Mouse (Mus musculus) MEL (cell line): ENCODE results near the gene Cnot4. TPM values are rescaled to one million over a fixed set of nuclear protein-coding genes. Genes with fewer than 3 reads are reported as not detected.
A peak's percentile ranks its signal among the peaks of the same experiment; 100 is the strongest.
"Not testable (repeated sequence)": the region's sequence is repeated elsewhere in the genome, so short reads cannot be mapped to it uniquely, and the experiment has no call there.

Experiments used
- DNase-seq: peaks from one replicate; pipeline ENCODE4 v3.0.0; 2011; ENCODE audit warnings: low read depth, low spot score
- H3K27ac ChIP-seq: 2 replicates; pipeline ENCODE4 v1.5.1; 2012; ENCODE audit warnings: low read depth, mild to moderate bottlenecking, control low read depth, low read length, moderate library complexity; ENCODE audit not compliant: control insufficient read depth
- H3K27me3 ChIP-seq, 2 experiments: fragments of 150-350 bp in 1 of 2; sonication (generic) in 1 of 2; 2 replicates each; pipeline ENCODE4 v1.6.1; 2012; ENCODE audit warnings: low read length in 2 of 2, mild to moderate bottlenecking in 2 of 2, improper control_type of control experiment in 1 of 2, moderate library complexity in 1 of 2; ENCODE audit not compliant: insufficient read depth in 2 of 2, control insufficient read depth in 1 of 2
- H3K36me3 ChIP-seq, 2 experiments: 2 replicates each; pipeline ENCODE4 v1.6.1; 2012 to 2014; ENCODE audit warnings: low read length in 2 of 2, improper control_type of control experiment in 1 of 2, inconsistent platforms in 1 of 2, mild to moderate bottlenecking in 1 of 2; ENCODE audit not compliant: insufficient read depth in 2 of 2, control insufficient read depth in 1 of 2
- H3K4me1 ChIP-seq, 2 experiments: fragments of 150-350 bp in 1 of 2; sonication (generic) in 1 of 2; 2 replicates each; pipeline ENCODE4 v1.6.1; 2012; ENCODE audit warnings: low read length in 2 of 2, improper control_type of control experiment in 1 of 2, mild to moderate bottlenecking in 1 of 2; ENCODE audit not compliant: insufficient read depth in 2 of 2, control insufficient read depth in 1 of 2
- H3K4me3 ChIP-seq, 2 experiments: fragments of 150-350 bp in 1 of 2; sonication (generic) in 1 of 2; 2 replicates each; pipeline ENCODE4 v1.5.1; 2012; ENCODE audit warnings: low read depth in 2 of 2, low read length in 2 of 2, mild to moderate bottlenecking in 2 of 2, moderate library complexity in 2 of 2, control low read depth in 1 of 2, improper control_type of control experiment in 1 of 2; ENCODE audit not compliant: control insufficient read depth in 1 of 2, insufficient read depth in 1 of 2
- H3K79me2 ChIP-seq: 2 replicates; pipeline ENCODE4 v1.6.1; 2012; ENCODE audit warnings: mild to moderate bottlenecking, low read length, moderate library complexity; ENCODE audit not compliant: control insufficient read depth, poor library complexity, insufficient read depth
- H3K9ac ChIP-seq: 2 replicates; pipeline ENCODE4 v1.6.1; 2012; ENCODE audit warnings: low read depth, mild to moderate bottlenecking, control low read depth, low read length, moderate library complexity; ENCODE audit not compliant: control insufficient read depth, poor library complexity, severe bottlenecking
- H3K9me3 ChIP-seq: fragments of 150-350 bp; sonication (generic); replicated peaks from 2 replicates; pipeline ENCODE4 v1.6.1; 2012; ENCODE audit warnings: mild to moderate bottlenecking, low read length, improper control_type of control experiment, moderate library complexity; ENCODE audit not compliant: insufficient read depth
- BHLHE40 ChIP-seq: IDR thresholded peaks from 2 replicates; pipeline ENCODE4 v1.6.1; 2012; ENCODE audit warnings: low read depth, mild to moderate bottlenecking, inconsistent platforms, low read length, improper control_type of control experiment, borderline replicate concordance
- CHD1 ChIP-seq: IDR thresholded peaks from 2 replicates; pipeline ENCODE4 v1.6.1; 2012; ENCODE audit warnings: low read depth, mild to moderate bottlenecking, inconsistent platforms, low read length, improper control_type of control experiment
- CTCF ChIP-seq, 3 experiments: IDR thresholded peaks in 2 of 3; conservative IDR thresholded peaks in 1 of 3; 2 replicates each; pipeline ENCODE4 v1.5.1; 2011 to 2012; ENCODE audit warnings: low read length in 3 of 3, low read depth in 2 of 3, mild to moderate bottlenecking in 2 of 3, improper control_type of control experiment in 1 of 3, inconsistent platforms in 1 of 3, mixed read lengths in 1 of 3, moderate library complexity in 1 of 3; ENCODE audit not compliant: control insufficient read depth in 1 of 3, insufficient read depth in 1 of 3, poor library complexity in 1 of 3, severe bottlenecking in 1 of 3
- KAT2A ChIP-seq: conservative IDR thresholded peaks from 2 replicates; pipeline ENCODE4 v1.6.1; 2012; ENCODE audit warnings: low read depth, low read length, improper control_type of control experiment, inconsistent platforms
- MAX ChIP-seq: IDR thresholded peaks from 2 replicates; pipeline ENCODE4 v1.6.1; 2011; ENCODE audit warnings: low read length, improper control_type of control experiment
- MXI1 ChIP-seq: IDR thresholded peaks from 2 replicates; pipeline ENCODE4 v1.6.1; 2011; ENCODE audit warnings: mild to moderate bottlenecking, low read depth, low read length, improper control_type of control experiment
- MYC ChIP-seq: IDR thresholded peaks from 2 replicates; pipeline ENCODE4 v1.6.1; 2011; ENCODE audit warnings: low read depth, mild to moderate bottlenecking, low read length, improper control_type of control experiment, moderate library complexity
- NELFE ChIP-seq: IDR thresholded peaks from 2 replicates; pipeline ENCODE4 v1.6.1; 2011; ENCODE audit warnings: low read depth, low read length, improper control_type of control experiment
- POLR2A ChIP-seq, 2 experiments: IDR thresholded peaks; 2 replicates each; pipeline ENCODE4 v1.6.1; 2011 to 2012; ENCODE audit warnings: low read length in 2 of 2, mild to moderate bottlenecking in 2 of 2, control low read depth in 1 of 2, improper control_type of control experiment in 1 of 2, low read depth in 1 of 2, moderate library complexity in 1 of 2; ENCODE audit not compliant: control insufficient read depth in 1 of 2, insufficient read depth in 1 of 2, poor library complexity in 1 of 2
- RAD21 ChIP-seq: IDR thresholded peaks from 2 replicates; pipeline ENCODE4 v1.6.1; 2011; ENCODE audit warnings: mild to moderate bottlenecking, low read depth, low read length, improper control_type of control experiment
- SIN3A ChIP-seq: IDR thresholded peaks from 2 replicates; pipeline ENCODE4 v1.6.1; 2012; ENCODE audit warnings: low read length, improper control_type of control experiment, inconsistent platforms
- TBP ChIP-seq: IDR thresholded peaks from 2 replicates; pipeline ENCODE4 v1.8.0; 2011; ENCODE audit warnings: low read depth, low read length, improper control_type of control experiment
- USF1 ChIP-seq: IDR thresholded peaks from 2 replicates; pipeline ENCODE4 v1.6.1; 2014; ENCODE audit warnings: low read depth, mild to moderate bottlenecking, inconsistent platforms, low read length, improper control_type of control experiment, moderate library complexity
- polyA plus RNA-seq, 2 experiments: library from polyadenylated mRNA; stranded (reverse) in 1 of 2; unstranded in 1 of 2; fragments of >175 nt in 1 of 2; fragments of >200 nt in 1 of 2; gene quantifications; 2 replicates each; pipeline versions ENCODE4 v1.2.1 to v1.2.4; 2012; ENCODE audit warnings: low replicate concordance in 2 of 2, low read depth in 1 of 2; ENCODE audit not compliant: insufficient read length in 2 of 2, insufficient read depth in 1 of 2, missing spikeins in 1 of 2
- total RNA-seq: library from RNA; depleted of rRNA; stranded (reverse); fragments of 300-350 nt; gene quantifications from 2 replicates; pipeline ENCODE4 v1.2.3, GENCODE M21; 2012

Cnot4 gene
- total and polyA plus RNA-seq, 3 experiments, result 6.2 to 41.9 (median 13.6) TPM

GRCm38 (mm10) chr6:35133579-35134488 lies at the start of gene Cnot4 (continued):
- no peak for TF ChIP-seq RAD21

DNA sequence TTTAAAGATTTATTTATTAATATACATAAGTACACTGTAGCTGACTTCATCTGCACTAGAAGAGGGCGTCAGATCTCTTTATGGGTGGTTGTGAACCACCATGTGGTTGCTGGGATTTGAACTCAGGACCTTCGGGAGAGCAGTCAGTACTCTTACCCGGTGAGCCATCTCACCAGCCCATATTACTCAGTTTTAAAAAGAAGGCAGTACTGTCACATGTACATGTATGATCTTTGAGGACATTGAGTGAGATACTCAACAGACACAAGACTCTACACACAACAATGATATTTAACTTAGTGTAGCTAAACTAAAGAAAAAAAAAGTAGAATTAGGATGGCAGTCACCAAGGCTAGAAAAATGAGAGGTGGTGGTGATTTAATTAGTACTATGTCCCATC lies 45.8 kb upstream of the Cnot4 start:
- TF ChIP-seq MYC (0 out of 2 replicates have a peak, but pooled peaks have one; percentile 28), TBP (peak; percentile 92)
- Histone ChIP-seq H3K79me2 (peaks cover 57% of the 10 kb centered on the region), H3K36me3 (peaks cover 2 to 15% of the 10 kb centered on the region in 2 experiments)
- not testable (repeated sequence) for H3K27ac ChIP-seq, DNase-seq, H3K4me3 ChIP-seq, H3K9ac ChIP-seq, H3K4me1 ChIP-seq, H3K27me3 ChIP-seq, H3K9me3 ChIP-seq

DNA sequence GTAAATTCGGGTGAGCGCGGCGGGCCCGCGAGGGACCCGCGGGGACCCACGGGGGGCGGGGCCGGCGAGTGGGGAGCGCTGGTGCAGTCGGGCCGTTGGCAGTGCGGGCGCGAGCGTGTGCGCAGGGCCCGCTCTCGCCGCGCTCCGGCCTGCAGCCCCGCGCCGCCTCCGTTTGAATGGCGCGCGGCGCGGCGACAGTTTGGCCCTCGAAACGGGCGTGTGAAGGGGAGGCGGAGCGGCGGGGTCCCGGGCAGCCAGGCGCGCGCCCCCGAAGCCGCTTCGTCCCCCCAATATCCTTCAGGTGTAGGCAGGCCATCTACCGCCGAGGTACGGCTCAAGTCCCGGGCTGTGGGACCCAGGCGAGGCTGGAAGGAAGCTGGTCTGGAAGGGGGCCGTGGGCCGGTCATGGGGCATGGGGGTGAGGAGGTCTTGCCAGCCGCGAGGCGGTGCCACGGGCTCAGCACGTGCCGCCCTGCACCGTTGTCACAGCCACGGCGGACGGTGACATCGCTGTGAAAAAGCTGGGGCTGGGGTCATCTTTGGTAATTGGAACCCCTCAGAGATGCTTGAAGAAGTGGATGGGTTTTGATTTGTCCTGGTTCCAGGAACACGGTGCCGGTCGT lies 44.2 kb upstream of the Cnot4 start:
- Histone ChIP-seq H3K9ac (peak overlapping the region; percentile 96), H3K79me2 (peaks cover 47% of the 10 kb centered on the region), H3K4me3 (peak overlapping the region; percentile 67 to 89), H3K36me3 (peaks cover 2 to 15% of the 10 kb centered on the region in 2 experiments; a peak in 3 of 4 replicates), H3K27ac (peak overlapping the region; percentile 51), H3K9me3 (no peaks in the 10 kb centered on the region), H3K27me3 (no peaks in the 10 kb centered on the region), H3K4me1 (peaks cover 0 to 3% of the 10 kb centered on the region in 2 experiments; a peak in 2 of 4 replicates)
- TF ChIP-seq MXI1 (peak; percentile 73), MYC (peak; percentile 71; the same call in 1 of the 2 replicates), MAX (peak; percentile 80), KAT2A (no peak), BHLHE40 (peak; percentile 87), POLR2A (IDR thresholded peaks at IDR 0.05; ENCODE audit: control insufficient read depth in 1 of 2, insufficient read depth in 1 of 2, low read depth in 1 of 2, low read length in 2 of 2, poor library complexity in 1 of 2) (peak in 1 of 2 experiments; percentile 67; a peak in 3 of 4 replicates), CTCF (IDR thresholded peaks at IDR 0.05 in 2 of 3, conservative IDR thresholded peaks at IDR 0.05 in 1 of 3; ENCODE audit: control insufficient read depth in 1 of 3, insufficient read depth in 1 of 3, low read depth in 2 of 3, low read length in 3 of 3, poor library complexity in 1 of 3, severe bottlenecking in 1 of 3) (peak in 1 of 3 experiments; percentile 24; a peak in 1 of 6 replicates), NELFE (peak; percentile 76; the same call in 1 of the 2 replicates), USF1 (0 out of 2 replicates have a peak, but pooled peaks have one; percentile 28), TBP (no peak), SIN3A (peak; percentile 16; the same call in 1 of the 2 replicates), CHD1 (no peak)
- DNase-seq, result peak; percentile 66
